Mouse (Mus musculus) hematopoietic stem cell, adult 5-6 weeks (primary cell): ENCODE measurements around the gene Ppp1r37. TPM values are rescaled to one million over a fixed set of nuclear protein-coding genes. Genes with fewer than 3 reads are reported as not detected.
A peak's percentile ranks its signal among the peaks of the same experiment; 100 is the strongest.

ENCODE experiments used
- ATAC-seq, 2 experiments: fragments of 125-278 bp in 1 of 2; replicated peaks in 1 of 2; 2 replicates each; pipeline ENCODE4 v1.8.0; 2016 to 2017; ENCODE audit warnings: inconsistent platforms in 2 of 2, mild to moderate bottlenecking in 2 of 2, moderate number of reproducible peaks in 2 of 2, low read depth in 1 of 2, moderate TSS enrichment in 1 of 2; ENCODE audit not compliant: low FRiP score in 2 of 2, poor library complexity in 2 of 2, severe bottlenecking in 2 of 2, insufficient read depth in 1 of 2, low TSS enrichment in 1 of 2
- total RNA-seq: library from RNA; stranded (forward); fragments of 172-1452, 232-1000 nt; gene quantifications from 2 replicates; pipeline ENCODE4 v1.2.3, GENCODE M21; 2017

The Ppp1r37 gene
- total RNA-seq, 1 experiment from 2014 or later = 12.2 TPM

DNA sequence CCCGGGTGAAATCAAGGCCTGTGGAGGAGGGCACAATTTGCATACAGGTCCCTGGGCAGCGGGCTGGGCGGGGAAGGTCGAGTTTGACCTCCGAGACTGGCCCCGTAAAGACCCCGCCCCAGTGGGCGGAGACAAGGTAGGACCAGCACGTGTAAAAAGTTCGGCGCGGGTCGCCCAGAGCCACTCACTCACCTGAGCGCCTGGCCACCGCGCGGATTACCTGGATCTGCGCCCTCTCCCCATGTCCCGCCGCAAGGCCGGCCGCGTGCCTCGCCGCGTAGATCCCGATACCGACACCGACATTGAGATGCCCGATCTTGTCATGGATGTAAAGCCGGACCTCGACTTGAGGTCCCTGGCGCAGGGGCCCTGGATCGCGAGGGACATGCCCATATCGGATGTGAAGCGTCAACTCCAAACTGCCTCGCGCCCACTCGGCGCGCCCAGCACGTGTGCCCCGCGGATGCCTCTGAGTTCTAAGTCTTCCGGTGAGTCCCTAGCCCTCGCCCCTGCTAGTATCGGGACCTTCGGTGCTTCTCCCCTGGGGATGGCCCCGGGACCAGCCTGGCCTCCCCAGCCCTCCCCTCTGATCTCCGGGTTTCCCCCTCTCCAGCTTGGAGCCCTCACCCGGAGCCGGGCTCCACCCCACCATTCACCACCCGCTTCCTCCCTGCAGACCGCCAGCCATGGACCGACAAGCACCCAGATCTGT lies 14.4 kb upstream of the Ppp1r37 start, which contains the start of the genes Zfp296 and Gemin7:
Gene Zfp296 (plus strand): TSS at position 147 of the 712 bp plus-strand sequence.
Gene Gemin7 (minus strand): TSS at position 455 of the 712 bp plus-strand sequence.
- ATAC-seq = peak; percentile 33 to 46

DNA sequence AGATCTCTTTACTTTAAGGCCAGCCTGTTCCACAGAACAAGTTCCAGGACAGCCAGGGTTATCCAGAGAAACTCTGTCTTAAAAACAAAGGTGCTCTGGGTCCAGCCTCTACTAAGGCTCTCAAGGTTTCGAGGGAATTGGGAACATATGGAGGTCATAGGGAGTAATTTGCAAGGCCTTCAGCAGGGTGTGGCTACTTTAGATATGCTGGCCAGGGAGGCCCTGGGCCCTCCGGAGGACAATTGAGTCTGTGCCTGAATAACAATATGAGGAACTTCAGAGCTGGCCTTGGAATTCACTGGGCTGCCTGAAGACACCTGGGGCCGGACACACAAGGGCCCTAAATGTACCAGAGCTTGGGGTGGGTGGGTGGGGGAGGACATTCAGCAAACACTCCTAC lies 12.7 kb upstream of the Ppp1r37 start:
- ATAC-seq = no peak

DNA sequence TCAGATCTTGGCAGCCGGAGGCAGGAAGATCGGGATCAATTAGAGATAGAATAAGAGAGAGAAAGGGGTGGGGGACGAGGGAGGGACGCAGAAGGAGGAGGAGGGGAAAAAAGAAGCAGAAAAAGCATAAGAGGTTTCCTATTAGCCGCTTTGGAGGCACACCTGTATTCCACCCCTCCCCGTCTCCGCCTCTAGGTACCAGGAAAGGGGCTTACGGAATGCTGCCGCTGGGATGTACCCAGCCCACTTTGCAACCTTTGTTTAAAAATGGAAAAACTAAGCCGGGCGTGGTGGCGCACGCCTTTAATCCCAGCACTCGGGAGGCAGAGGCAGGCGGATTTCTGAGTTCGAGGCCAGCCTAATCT lies 10.9 kb upstream of the Ppp1r37 start:
- no peak for ATAC-seq

DNA sequence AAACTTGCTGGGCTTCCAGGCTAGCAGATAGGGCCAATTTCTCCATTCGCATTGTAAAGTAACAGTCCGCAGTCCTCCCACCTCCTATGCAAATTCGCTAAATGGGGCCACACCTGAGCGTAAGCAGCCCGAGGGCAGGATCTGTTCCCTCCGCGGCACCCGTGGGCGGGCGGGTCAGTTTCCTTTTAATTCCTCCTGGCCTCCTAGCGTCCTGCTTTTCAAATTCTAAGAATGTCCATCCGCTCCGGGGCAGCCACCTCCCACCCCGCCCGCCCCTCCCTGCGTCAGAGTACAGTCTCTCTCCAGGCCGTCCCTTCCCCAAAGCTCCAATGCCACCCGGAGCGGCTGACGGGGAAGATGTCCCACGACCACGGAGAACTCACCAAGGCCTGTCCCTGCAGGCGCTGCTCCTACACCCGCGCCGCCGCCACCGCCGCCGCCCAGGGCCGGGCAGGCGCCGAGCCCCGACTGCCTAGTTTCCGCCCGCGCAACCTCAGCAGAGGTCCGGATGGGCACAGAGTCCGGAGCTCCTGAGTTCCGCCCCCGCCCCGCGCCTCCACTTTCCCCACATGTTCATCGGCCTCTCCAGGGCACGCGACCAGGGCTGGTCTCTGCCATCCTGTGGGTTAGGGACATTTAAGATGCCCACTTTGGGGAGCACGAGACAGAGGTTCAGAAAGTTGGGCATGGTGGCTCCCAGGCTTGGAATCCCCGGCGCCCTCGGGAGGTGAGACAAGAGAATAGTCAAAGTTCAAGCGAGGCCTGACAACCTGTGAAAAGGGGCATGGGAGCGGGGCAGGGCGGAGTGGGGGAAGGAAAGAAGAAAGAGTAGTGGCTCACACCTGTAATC lies 10.3 kb upstream of the Ppp1r37 start:
- peak; percentile 52 to 70 for ATAC-seq

DNA sequence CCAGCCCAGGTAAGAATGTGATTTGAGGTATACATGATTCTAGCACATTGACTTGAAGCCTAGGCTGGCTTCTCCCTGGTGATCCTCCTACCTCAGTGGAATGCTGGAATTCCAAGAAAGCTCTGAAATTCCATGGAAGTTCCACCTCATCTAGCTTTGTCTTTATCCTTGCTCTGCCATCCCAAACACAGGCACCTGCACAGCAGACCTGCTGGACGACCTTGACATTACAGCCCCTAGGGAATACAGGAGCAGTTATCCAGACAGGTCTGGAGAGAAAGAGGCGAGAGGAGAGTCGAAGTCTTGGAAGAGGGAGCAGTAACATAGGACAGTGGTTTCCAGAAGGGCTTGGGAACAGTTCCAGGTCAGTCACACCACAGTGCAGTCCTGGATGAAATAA lies 6.8 kb upstream of the Ppp1r37 start:
- no peak for ATAC-seq

DNA sequence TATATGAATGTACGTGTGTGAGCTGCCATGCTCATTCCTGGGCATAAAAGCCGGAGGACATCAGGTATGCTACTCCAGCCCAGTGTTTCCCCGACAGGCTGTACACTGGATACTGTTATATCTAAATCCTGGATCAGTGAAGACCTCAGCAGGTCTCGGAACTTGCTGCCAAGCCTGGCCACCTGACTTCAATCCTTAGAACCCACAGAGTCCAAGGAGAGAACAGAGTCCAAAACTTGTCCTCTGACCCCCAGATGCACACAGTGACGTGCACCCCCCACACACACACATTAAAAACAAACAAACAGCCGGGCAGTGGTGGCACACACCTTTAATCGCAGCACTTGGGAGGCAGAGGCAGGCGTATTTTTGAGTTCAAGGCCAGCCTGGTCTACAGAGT lies 4.5 kb upstream of the Ppp1r37 start:
- no peak for ATAC-seq

DNA sequence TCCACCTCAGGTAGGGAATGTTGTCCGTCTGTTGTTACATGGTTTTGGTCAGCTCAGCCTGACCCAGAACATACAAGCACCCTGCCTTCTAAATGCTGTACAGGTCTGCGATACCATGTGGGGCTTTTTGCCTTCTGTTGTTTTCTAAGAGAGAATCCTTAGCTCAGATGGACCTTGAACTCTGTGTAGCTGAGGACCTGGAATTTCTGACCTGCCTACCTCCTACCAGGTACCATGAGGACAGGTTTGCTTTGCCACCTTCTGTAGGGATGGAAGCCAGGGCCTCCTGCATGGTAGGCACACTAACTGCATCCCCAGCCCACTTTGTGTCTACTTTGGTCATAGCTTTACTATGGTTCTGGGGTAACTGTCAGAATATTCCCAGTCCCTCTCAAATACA lies 2.9 kb upstream of the Ppp1r37 start:
- ATAC-seq = no peak

DNA sequence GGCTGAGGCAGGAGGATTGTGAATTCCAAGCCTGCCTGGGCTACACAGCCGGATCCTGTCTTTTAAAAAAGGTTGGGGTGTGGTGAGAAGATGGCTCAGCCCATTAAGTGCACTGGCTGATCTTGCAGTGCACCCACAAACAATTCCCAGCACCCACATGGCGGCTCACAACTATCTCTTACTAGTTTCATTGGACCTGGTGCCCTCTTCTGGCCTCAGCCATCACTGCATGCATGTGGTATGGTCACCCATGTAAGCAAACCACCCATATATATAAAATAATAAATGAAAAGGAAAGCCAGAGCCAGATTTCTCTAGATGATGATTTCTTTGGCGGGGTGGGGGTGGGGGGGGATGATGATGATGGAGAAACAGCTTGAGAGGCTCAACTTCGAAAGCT lies 1.6 kb upstream of the Ppp1r37 start:
- ATAC-seq = no peak

DNA sequence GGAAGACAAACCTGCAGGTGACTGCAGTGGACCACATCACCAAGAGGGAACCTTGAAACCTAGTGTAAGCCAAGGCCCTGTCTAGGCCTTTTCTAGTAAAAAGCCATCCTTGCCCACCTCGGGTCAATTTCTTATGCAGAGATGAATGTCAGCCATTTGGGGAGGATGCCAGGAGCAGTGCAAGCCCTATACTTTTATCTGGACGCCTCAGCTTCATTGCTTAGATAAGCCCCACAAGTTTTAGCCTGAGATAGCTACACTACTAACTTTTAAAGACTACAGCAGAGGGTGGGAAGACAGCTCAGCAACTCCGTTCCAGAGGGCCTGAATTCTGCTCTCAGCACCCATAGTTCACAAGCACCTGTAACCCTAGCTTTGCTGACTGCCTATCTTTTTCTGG lies 1.0 kb upstream of the Ppp1r37 start:
- no peak for ATAC-seq

DNA sequence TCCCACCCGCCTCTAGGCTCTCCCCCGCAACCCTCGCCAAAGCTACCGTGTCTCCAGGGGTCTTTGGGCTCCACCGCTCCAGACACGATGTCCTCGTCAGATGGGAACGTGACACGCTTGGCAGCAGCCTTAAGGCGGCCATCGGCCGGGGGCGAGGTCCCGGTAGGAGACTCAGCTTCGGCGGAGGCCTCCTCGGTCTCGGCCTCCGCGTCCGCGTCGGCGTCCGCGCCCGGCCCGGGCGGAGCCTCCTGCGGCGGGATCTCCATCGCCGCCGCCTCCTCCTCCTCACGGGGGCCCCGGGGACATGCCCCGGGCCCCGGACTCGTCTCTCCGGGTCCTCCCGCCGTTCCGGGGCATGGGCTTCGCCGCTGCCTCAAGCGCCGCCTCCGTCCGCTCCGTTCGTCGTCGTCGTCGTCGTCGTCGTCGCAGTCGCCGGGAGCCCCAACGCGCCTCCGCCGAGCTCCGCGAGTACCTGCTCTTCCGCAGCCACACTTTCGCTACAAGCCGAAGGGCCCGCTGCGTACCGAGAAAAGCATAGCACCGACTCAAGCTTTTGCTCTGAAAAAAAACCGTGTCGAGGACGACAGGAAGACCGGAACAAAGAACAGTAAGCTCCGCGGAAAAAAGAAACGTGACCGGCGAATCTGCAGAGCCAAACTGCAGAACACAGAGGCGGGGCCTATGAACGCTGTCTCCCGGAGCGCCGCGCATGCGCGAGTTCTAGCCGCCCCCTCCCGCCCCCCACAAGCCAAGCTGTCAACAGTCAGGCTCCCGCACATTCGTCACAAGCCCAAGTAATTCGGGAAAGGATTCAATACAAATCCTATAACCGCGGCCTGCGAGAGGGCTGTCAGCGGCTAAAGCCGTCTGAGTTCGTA lies 872 bp downstream of the Ppp1r37 start:
- peak; percentile 76 to 77 for ATAC-seq

DNA sequence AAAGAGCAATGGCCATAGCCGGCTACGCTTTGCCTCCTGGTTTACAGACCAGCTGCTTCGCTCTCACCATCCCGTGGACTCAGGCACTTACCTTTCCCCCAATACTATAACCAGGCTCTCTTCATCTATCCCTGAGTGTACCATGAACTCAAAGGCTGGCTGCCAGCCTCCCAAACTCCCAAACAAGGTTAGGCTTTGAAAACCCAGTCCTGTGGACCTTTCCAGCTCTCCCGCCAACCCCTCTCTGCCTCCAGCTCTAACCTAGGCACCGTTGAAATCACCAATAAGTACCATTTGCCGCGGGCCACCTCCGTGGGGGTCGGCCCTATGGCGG lies 1.5 kb downstream of the Ppp1r37 start:
- ATAC-seq = no peak

DNA sequence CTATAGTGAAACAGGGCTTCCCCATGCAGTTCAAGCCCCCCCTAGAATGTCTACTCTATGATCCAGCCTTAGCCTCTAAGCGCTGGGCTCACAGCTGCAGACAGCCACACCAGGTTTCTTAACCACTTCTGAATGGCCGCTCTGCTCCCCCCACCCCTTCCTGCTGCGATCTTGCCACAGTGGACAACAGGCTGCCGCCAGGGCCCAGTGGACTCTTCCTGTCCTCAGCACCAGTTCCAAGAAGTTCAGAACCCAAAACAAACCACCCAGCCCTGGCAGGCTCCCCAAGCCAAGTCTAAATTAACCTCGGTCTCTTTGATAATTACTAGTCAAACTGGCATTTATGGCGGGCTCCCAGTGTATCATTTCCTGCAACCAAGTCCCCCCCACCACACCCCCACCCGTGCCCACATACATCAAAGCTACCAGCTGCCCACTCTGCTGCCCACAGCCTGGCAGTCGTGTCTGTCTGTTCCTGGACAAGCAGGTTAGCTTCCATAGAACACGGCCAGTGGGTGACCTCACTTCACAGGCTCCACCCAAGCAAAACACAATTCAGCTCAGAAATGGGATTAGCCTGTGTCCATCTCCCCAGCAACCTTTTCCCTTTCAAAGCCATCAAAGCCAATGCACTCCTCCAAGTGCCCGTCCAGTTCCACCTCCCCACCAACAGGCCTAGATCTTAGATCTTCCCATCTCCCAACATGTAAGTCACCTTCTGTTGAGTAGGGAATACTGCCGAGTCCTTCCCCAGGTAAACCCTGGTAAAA lies 2.2 kb downstream of the Ppp1r37 start:
- ATAC-seq = no peak

DNA sequence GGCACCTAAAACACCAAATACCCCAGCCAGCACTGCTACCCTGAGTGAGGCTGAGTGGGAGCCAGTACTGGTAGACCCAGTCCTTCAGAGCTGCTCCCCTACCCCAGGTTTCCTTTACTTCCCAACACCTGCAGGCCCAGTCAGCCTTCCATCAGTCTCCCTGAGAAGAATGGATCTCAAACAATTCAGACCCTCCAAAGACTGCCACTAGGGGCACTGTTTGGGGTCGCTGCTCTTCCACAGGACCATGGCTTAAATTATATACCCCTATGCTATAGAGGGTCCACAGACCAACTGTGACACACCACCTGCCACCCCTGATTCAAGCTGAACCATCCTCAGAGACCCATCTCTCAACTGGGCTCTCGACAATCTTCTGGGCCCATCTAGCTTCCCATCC lies 3.9 kb downstream of the Ppp1r37 start:
- ATAC-seq = no peak

DNA sequence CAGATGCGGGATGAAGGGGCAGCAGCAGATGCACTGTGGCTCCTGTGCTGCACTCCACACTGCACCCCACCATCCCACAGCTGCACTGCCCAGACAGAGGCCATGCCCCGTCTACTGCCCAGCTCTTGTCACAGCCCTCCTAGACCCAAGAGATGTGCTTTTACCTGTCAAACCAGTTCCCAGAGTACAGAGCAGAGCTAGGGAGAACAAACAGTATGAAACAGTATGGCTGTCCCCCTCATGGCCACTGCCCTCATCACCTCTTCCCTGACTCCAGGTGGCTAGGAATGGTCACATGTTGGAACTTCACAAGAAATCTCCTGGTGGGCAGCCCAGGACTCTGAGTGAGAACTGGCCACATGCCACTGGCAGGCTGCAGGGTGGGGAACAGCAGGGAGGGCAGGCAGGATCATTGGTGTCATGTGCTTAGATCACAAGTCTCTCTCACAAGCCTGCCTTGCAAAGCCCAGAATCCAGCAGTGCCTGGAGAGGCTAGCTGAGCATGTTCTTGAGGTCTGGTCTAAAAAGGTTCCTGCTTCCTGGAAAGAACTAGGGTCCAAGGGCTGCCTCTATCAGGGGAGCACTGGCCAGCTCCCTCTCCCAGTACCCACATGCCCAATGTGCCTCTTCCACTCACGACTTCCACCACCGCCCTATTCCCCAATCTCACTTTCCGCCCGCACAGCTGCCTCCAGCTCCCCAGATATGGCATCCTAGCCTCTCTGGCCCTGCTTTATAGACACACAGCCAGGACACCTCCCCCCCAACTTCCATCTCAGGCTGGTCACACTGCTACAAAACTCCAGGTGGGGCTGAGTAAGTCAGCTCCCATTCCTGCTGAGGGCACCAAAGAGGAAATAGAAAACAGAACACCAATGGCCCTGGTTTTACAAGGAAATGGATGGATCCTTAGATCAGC lies 4.6 kb downstream of the Ppp1r37 start:
- no peak for ATAC-seq

DNA sequence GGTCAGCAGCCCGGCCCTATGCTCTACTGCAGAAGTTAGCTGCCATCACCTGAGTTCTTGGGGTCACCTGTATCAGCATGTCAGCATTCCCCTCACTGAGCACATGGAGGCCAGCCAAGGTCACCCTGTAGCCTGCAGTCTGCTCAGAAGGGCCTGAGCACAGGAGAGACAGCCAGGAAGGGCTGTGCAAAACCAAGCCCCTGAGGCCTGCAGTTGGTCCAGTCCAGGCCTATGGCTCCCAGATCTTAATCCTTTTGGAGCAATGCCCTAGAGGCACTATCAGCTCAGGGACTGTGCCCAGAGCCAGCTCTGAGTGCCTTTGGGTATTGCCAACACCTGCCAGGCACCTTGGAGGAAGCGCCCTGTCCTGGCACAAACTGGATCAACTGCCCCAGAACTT lies 5.8 kb downstream of the Ppp1r37 start:
- ATAC-seq = no peak

DNA sequence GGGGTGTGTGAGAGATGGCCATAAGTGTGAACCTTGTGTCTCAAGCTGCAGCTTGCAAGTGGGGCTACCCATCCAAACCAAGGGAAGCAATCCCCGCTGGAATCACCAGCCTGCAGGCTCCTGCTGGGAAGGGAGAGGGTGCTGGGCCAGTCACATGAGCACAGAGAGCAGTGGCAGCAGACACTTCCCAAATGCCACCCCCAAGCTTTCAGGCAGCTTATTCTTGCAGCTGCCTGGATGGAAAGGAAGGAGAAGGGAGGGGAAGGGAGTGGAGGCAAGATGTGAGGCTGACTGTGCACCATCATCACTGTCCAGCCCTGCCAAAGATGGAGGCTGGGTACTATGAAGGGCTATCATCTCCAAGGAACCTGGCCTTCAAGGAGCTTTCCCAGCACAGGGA lies 8.7 kb downstream of the Ppp1r37 start:
- no peak for ATAC-seq
